Mouse (Mus musculus): Measurements from ENCODE around the gene Optn.

DNA sequence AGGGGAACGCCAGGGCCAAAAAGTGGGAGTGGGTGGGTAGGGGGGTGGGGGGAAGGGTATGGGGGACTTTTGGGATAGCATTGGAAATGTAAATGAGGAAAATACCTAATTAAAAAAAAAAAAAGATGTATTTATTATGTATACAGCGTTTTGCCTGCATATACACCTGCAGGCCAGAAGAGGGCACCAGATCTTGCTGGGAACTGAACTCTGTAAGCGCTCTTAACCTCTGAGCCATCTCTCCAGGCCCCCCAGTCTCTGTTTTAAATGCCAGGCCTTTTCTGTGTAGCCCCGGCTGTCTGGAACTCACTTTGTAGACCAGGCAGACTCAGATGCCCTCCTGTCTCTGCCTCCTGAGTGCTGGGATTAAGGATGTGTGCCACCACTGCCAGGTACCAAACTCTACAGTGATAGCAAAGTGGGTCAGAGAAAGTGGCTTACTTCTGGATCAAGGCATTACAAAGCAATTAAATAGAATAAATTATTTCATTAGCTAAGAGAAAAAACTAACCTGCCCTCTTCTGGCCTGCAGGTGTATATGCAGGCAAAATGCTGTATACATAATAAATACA is 38.6 kb downstream of the Optn start:
- no peak for TF ChIP-seq GATA1 (IDR thresholded peaks at IDR 0.05; ENCODE audit: low read length)
- TF ChIP-seq TAL1 (IDR thresholded peaks at IDR 0.05; ENCODE audit: low read length): no peak

All from erythroblast, embryonic 14.5 days (primary cell).